21 mouse cellular contexts compared by ENCODE assay signal in genomic region chr9:119205756-119206155, GRCm38 (mm10). TPM values are rescaled to one million over a fixed set of nuclear protein-coding genes. Genes with fewer than 3 reads are reported as not detected.
"Had no signal": no experiment of that assay in that cellular context is flagged by ENCODE, and none has a peak within 500 bp of the region (broad histone marks: within the 10 kb centered on the region; RNA-seq: fewer than 3 reads in every experiment).

No protein-coding gene starts in this region.

- ATAC-seq: lung, postnatal 0 days; midbrain, embryonic 13.5 days; midbrain, embryonic 15.5 days had no signal

- H3K4me1 ChIP-seq: lung, embryonic 15.5 days; megakaryocyte, embryonic 14.5 days; midbrain, embryonic 13.5 days; midbrain, embryonic 15.5 days; neural tube, embryonic 12.5 days; stomach, embryonic 15.5 days had no signal

- H3K27me3 ChIP-seq: lung, embryonic 15.5 days; megakaryocyte, embryonic 14.5 days; midbrain, embryonic 13.5 days; midbrain, embryonic 15.5 days; neural tube, embryonic 12.5 days; stomach, embryonic 15.5 days had no signal

- H3K4me2 ChIP-seq: lung, embryonic 15.5 days; midbrain, embryonic 11.5 days; midbrain, embryonic 13.5 days; midbrain, embryonic 15.5 days; neural tube, embryonic 12.5 days; stomach, embryonic 15.5 days had no signal

- H3K4me3 ChIP-seq: lung, embryonic 15.5 days; megakaryocyte, embryonic 14.5 days; midbrain, embryonic 13.5 days; midbrain, embryonic 15.5 days; neural tube, embryonic 12.5 days; stomach, embryonic 15.5 days had no signal

- DNase-seq: lung, adult 2 months; lung, postnatal 14 days; lung, postnatal 36 days; right cerebral cortex, postnatal 14 days; thymus, adult 2 months; thymus, postnatal 25 days; thymus, postnatal 4 days had no signal

- H3K9ac ChIP-seq: lung, embryonic 15.5 days; midbrain, embryonic 13.5 days; midbrain, embryonic 15.5 days; neural tube, embryonic 12.5 days; stomach, embryonic 15.5 days had no signal

- H3K27ac ChIP-seq: lung, embryonic 15.5 days; macrophage; midbrain, embryonic 13.5 days; midbrain, embryonic 15.5 days; neural tube, embryonic 12.5 days; stomach, embryonic 15.5 days; stomach, postnatal 0 days had no signal

- H3K9me3 ChIP-seq: lung, embryonic 15.5 days; midbrain, embryonic 15.5 days; stomach, embryonic 15.5 days had no signal

- H3K36me3 ChIP-seq: lung, embryonic 15.5 days; midbrain, embryonic 13.5 days; midbrain, embryonic 15.5 days; neural tube, embryonic 12.5 days; stomach, embryonic 15.5 days had no signal

RNA-seq across cellular contexts. Expression of gene Slc22a13, which starts 3.1 kb away (rescaled TPM):
- polyA plus RNA-seq: lung, embryonic 15.5 days; lung, postnatal 0 days; macrophage; midbrain, embryonic 11.5 days; midbrain, embryonic 13.5 days; midbrain, embryonic 15.5 days; neural tube, embryonic 12.5 days; neural tube, embryonic 14.5 days; stomach, embryonic 15.5 days; stomach, postnatal 0 days had no signal

RNA-seq across cellular contexts. Expression of gene Gm47289, which starts 46.8 kb away (rescaled TPM):
- polyA plus RNA-seq: lung, adult 2 months; lung, embryonic 15.5 days; lung, postnatal 0 days; macrophage; midbrain, embryonic 11.5 days; midbrain, embryonic 13.5 days; midbrain, embryonic 15.5 days; midbrain, postnatal 0 days; neural tube, embryonic 12.5 days; neural tube, embryonic 14.5 days; spleen, adult 2 months; stomach, embryonic 15.5 days; stomach, postnatal 0 days; testis, adult 2 months; thymus, adult 2 months had no signal

RNA-seq across cellular contexts. Expression of gene Acaa1b, which starts 48.9 kb away (rescaled TPM):
- polyA plus RNA-seq: macrophage had no signal
